Mouse (Mus musculus): Measurements from ENCODE around the gene Foxn3. TPM values are rescaled to one million over a fixed set of nuclear protein-coding genes. Genes with fewer than 3 reads are reported as not detected.

The Foxn3 gene
- polyA plus RNA-seq (2011; ENCODE audit: insufficient read depth, insufficient read length, low read depth, missing spikeins) = 61.0 and 68.4 TPM in 2 replicates

DNA sequence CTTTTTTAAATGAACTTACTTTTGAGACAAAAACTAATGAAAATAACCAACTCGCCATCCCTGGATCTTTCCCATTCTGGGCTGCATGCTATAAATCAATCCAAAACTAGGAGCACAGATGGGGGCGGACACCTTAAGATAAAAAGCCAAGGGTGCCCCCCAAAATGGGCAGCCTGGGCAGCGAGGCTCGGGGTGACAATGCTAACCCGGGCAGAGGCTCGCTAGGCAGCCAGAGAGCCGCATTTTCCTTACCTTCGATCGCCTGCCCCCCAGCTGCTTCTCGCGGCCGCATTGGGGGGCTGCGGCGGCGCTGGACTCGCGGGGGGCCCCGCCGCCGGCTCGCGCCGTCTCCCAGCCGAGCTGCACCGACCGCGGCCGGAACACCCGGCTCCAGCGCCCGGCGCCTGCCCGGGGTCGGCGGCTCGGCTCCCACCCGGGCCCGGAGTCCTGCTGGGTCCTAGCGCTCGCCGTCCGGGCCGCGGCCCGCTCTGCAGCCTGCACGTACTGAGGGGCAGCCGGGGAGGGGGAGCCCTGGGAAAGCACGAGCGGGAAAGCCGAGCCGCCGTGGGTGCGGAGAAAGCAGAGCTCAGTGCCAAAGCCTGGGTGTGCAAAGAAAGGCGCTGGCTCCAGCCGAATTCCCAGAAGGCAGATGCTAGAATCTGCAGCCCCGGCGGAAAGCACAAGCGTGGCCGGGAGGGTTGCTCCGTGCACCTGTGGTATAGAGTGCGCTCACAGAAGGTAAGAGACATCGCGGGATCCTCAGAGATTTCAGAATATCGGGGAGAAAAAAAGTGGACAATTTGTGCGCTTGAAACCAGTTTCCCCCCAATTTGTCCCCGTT lies at the start of gene Foxn3:
TSS of gene Foxn3 (minus strand) at position 364 of the 841 bp plus-strand sequence.
- no peak for TF ChIP-seq CTCF (IDR thresholded peaks at IDR 0.05; ENCODE audit: low read depth, low read length)
- TF ChIP-seq POLR2A (IDR thresholded peaks at IDR 0.05; ENCODE audit: insufficient read depth, low read length) = no peak
- TF ChIP-seq EP300 (IDR thresholded peaks at IDR 0.05; ENCODE audit: insufficient read depth, low read depth, low read length) = no peak
- Histone ChIP-seq H3K9ac (ENCODE audit: low read depth, poor library complexity, severe bottlenecking) (peak within 1 kb of the TSS; percentile 89), H3K36me3 (ENCODE audit: control insufficient read depth, insufficient read depth, low read length, poor library complexity, severe bottlenecking) (no peaks in the 10 kb centered on the region), H3K4me1 (ENCODE audit: control insufficient read depth, insufficient read depth, low read length) (no peaks in the 10 kb centered on the region), H3K27me3 (ENCODE audit: control insufficient read depth, insufficient read depth, low read length, poor library complexity, severe bottlenecking) (no peaks in the 10 kb centered on the region), H3K9me3 (replicated peaks; ENCODE audit: control insufficient read depth, insufficient read depth, low read length, poor library complexity, severe bottlenecking) (no peaks in the 10 kb centered on the region), H3K4me3 (ENCODE audit: low read depth, low read length) (peak within 1 kb of the TSS; percentile 80), H3K27ac (ENCODE audit: insufficient read depth, low read length) (no peak within 1 kb of the TSS)

DNA sequence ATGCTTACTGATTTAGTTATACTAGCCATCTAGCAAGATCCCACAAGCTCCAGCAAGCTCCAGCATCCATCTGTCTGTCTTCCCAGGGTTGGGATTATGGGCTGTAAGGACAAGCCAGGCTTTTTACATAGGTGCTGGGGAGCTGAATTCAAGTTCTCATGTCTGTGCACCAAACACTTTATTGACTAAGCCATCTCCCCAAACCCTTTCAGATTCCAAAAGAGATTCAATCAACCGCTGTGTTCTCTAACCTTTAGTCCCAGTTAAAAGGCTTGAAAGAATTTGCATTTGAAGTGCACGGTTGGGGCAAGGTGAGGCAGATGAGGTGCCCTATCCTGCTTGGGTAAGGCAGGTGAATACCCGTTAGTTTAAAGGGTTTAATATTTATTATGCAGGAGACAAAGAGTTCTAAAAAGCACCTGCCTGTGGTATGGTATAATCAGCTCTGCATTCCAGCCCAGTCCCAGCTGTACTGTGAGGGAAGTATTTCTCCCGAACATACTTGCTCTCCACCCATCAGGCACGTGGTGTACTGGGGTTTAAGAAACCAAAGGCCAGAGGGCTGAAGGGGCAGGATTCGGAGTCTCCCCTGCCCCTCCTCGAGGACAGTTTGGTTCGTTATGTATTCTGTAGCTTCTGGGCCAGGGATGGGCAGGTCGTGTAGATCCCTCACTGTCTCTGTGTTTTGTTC lies 48.9 kb upstream of the Foxn3 start:
- Histone ChIP-seq H3K27ac (ENCODE audit: insufficient read depth, low read length) (no peak overlapping the region), H3K27me3 (ENCODE audit: control insufficient read depth, insufficient read depth, low read length, poor library complexity, severe bottlenecking) (0 out of 2 replicates have a peak, but pooled peaks cover 1% of the 10 kb centered on the region), H3K4me1 (ENCODE audit: control insufficient read depth, insufficient read depth, low read length) (no peaks in the 10 kb centered on the region), H3K9ac (ENCODE audit: low read depth, poor library complexity, severe bottlenecking) (no peak overlapping the region), H3K36me3 (ENCODE audit: control insufficient read depth, insufficient read depth, low read length, poor library complexity, severe bottlenecking) (no peaks in the 10 kb centered on the region), H3K9me3 (replicated peaks; ENCODE audit: control insufficient read depth, insufficient read depth, low read length, poor library complexity, severe bottlenecking) (no peaks in the 10 kb centered on the region), H3K4me3 (ENCODE audit: low read depth, low read length) (no peak overlapping the region)
- TF ChIP-seq EP300 (IDR thresholded peaks at IDR 0.05; ENCODE audit: insufficient read depth, low read depth, low read length) (no peak), POLR2A (IDR thresholded peaks at IDR 0.05; ENCODE audit: insufficient read depth, low read length) (no peak), CTCF (IDR thresholded peaks at IDR 0.05; ENCODE audit: low read depth, low read length) (no peak)

DNA sequence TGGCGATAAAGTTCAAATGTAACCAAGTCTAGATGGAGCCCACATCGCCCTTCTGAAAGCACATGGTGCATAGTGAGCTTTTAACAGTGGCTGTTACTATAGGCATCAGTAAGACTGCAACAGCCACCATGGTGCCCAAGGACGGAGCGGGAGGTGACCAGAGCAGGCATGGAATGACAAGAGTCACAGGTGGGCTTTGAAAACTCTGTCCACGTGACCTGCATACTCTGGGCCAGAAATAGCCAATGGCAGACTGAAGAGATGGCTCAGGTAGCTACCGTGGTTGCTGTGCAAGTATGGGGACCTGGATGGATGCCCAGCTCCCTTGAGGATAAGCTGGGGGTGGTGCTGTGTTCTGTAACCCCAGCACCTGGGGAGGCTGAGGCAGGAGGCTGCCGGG lies 47.5 kb upstream of the Foxn3 start:
- Histone ChIP-seq H3K27me3 (ENCODE audit: control insufficient read depth, insufficient read depth, low read length, poor library complexity, severe bottlenecking) (0 out of 2 replicates have a peak, but pooled peaks cover 1% of the 10 kb centered on the region), H3K4me1 (ENCODE audit: control insufficient read depth, insufficient read depth, low read length) (no peaks in the 10 kb centered on the region), H3K4me3 (ENCODE audit: low read depth, low read length) (no peak overlapping the region), H3K9me3 (replicated peaks; ENCODE audit: control insufficient read depth, insufficient read depth, low read length, poor library complexity, severe bottlenecking) (no peaks in the 10 kb centered on the region), H3K27ac (ENCODE audit: insufficient read depth, low read length) (no peak overlapping the region), H3K9ac (ENCODE audit: low read depth, poor library complexity, severe bottlenecking) (no peak overlapping the region), H3K36me3 (ENCODE audit: control insufficient read depth, insufficient read depth, low read length, poor library complexity, severe bottlenecking) (no peaks in the 10 kb centered on the region)
- TF ChIP-seq POLR2A (IDR thresholded peaks at IDR 0.05; ENCODE audit: insufficient read depth, low read length) (no peak), CTCF (IDR thresholded peaks at IDR 0.05; ENCODE audit: low read depth, low read length) (no peak), EP300 (IDR thresholded peaks at IDR 0.05; ENCODE audit: insufficient read depth, low read depth, low read length) (no peak)

DNA sequence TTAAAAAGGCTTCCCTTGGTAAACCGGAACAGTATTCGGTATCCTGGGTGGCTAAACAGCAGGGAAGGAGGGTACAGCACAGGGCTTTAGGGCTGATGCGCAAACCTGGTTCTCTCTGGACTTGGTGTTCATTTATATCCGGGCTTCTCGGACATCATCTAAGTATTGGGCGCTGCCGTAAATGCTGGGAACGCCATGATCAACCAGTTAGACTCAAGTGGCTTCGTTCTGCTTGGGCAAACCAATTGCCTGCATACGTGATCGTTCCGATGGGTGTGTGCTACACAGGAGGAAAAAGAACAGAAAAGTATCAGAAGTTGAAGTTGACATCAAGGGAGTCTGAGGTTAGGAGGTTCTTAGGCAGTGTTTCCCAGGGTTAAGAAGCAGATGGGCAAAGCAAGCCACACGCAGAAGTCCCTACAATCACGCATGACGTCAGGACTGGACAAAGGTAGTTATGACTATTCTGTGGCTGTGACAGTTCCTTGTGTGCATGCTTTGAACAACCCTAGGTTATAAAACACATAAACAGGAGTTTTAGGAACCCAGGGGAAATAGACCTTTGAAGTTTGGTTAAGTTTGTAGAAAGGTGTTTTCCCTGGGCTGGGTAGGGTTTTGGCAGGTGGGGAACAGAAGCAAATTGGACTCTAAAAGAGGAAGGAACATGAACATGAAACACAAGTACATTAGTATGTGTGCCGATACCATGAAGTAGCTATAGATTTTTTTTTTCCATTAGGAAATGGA lies 46.9 kb upstream of the Foxn3 start:
- no peaks in the 10 kb centered on the region for H3K4me1 ChIP-seq (ENCODE audit: control insufficient read depth, insufficient read depth, low read length)
- no peaks in the 10 kb centered on the region for H3K9me3 ChIP-seq (replicated peaks; ENCODE audit: control insufficient read depth, insufficient read depth, low read length, poor library complexity, severe bottlenecking)
- H3K27ac ChIP-seq (ENCODE audit: insufficient read depth, low read length) = no peak overlapping the region
- no peak for TF ChIP-seq POLR2A (IDR thresholded peaks at IDR 0.05; ENCODE audit: insufficient read depth, low read length)
- no peak for TF ChIP-seq CTCF (IDR thresholded peaks at IDR 0.05; ENCODE audit: low read depth, low read length)
- no peak for TF ChIP-seq EP300 (IDR thresholded peaks at IDR 0.05; ENCODE audit: insufficient read depth, low read depth, low read length)
- H3K36me3 ChIP-seq (ENCODE audit: control insufficient read depth, insufficient read depth, low read length, poor library complexity, severe bottlenecking) = no peaks in the 10 kb centered on the region
- H3K27me3 ChIP-seq (ENCODE audit: control insufficient read depth, insufficient read depth, low read length, poor library complexity, severe bottlenecking) = 0 out of 2 replicates have a peak, but pooled peaks cover 1% of the 10 kb centered on the region
- H3K9ac ChIP-seq (ENCODE audit: low read depth, poor library complexity, severe bottlenecking) = no peak overlapping the region
- no peak overlapping the region for H3K4me3 ChIP-seq (ENCODE audit: low read depth, low read length)

- no peaks in the 10 kb centered on the region for H3K9me3 ChIP-seq (replicated peaks; ENCODE audit: control insufficient read depth, insufficient read depth, low read length, poor library complexity, severe bottlenecking)
- H3K27ac ChIP-seq (ENCODE audit: insufficient read depth, low read length) = no peak overlapping the region
- no peaks in the 10 kb centered on the region for H3K4me1 ChIP-seq (ENCODE audit: control insufficient read depth, insufficient read depth, low read length)
- H3K9ac ChIP-seq (ENCODE audit: low read depth, poor library complexity, severe bottlenecking) = no peak overlapping the region
- TF ChIP-seq CTCF (IDR thresholded peaks at IDR 0.05; ENCODE audit: low read depth, low read length) (no peak), EP300 (IDR thresholded peaks at IDR 0.05; ENCODE audit: insufficient read depth, low read depth, low read length) (no peak), POLR2A (IDR thresholded peaks at IDR 0.05; ENCODE audit: insufficient read depth, low read length) (no peak)
- no peak overlapping the region for H3K4me3 ChIP-seq (ENCODE audit: low read depth, low read length)
- H3K36me3 ChIP-seq (ENCODE audit: control insufficient read depth, insufficient read depth, low read length, poor library complexity, severe bottlenecking) = no peaks in the 10 kb centered on the region
- 0 out of 2 replicates have a peak, but pooled peaks cover 1% of the 10 kb centered on the region for H3K27me3 ChIP-seq (ENCODE audit: control insufficient read depth, insufficient read depth, low read length, poor library complexity, severe bottlenecking)
Measured at GRCm38 (mm10) chr12:99609643-99610042, 46.3 kb upstream of the Foxn3 start.

Data from ES-Bruce4 (cell line).